Mouse (Mus musculus) neutrophil, adult 83 days (primary cell): ENCODE data around the gene Olfr1282. TPM values are rescaled to one million over a fixed set of nuclear protein-coding genes. Genes with fewer than 3 reads are reported as not detected.

Experiments
- total RNA-seq, 2 experiments: library from RNA; stranded (reverse); gene quantifications; one replicate each; pipeline ENCODE4 v1.2.4; 2023

The Olfr1282 gene
- total RNA-seq = not detected

GRCm38 (mm10) chr2:111335976-111336375 lies at the start of gene Olfr1282:
Olfr1282 (minus strand) TSS chr2:111336076.

GRCm38 (mm10) chr2:111375222-111375621 lies 39.3 kb upstream of the Olfr1282 start, which contains the start of gene Olfr1284:
Olfr1284 (plus strand) TSS chr2:111375522.

GRCm38 (mm10) chr2:111366490-111366889 lies 30.6 kb upstream of the Olfr1282 start, which contains the start of gene Olfr1283:
Olfr1283 (plus strand) TSS chr2:111366790.

GRCm38 (mm10) chr2:111326220-111326619 lies 9.7 kb downstream of the Olfr1282 start, which contains the start of gene Olfr1281:
Olfr1281 (plus strand) TSS chr2:111326520.

GRCm38 (mm10) chr2:111313717-111314116 lies 22.2 kb downstream of the Olfr1282 start, which contains the start of gene Olfr1280:
Olfr1280 (plus strand) TSS chr2:111314017.

GRCm38 (mm10) chr2:111300374-111300773 lies 35.5 kb downstream of the Olfr1282 start, which contains the start of gene Olfr1279:
Olfr1279 (plus strand) TSS chr2:111300635.

GRCm38 (mm10) chr2:111289836-111290235 lies 46.0 kb downstream of the Olfr1282 start, which contains the start of gene Olfr1278:
Olfr1278 (plus strand) TSS chr2:111290136.

Other genes starting within 250 kb of the Olfr1282 start
- gene Gm13941, start 230.1 kb downstream of the Olfr1282 start, total RNA-seq = not detected
- not detected for gene Gm15130, start 183.1 kb downstream of the Olfr1282 start, total RNA-seq
- not detected for gene 4930430A15Rik, start 106.5 kb downstream of the Olfr1282 start, total RNA-seq
- gene Olfr1275, start 100.8 kb downstream of the Olfr1282 start, total RNA-seq = not detected
- not detected for gene Olfr1276, start 81.6 kb downstream of the Olfr1282 start, total RNA-seq
- gene Olfr1277, start 62.0 kb downstream of the Olfr1282 start, total RNA-seq = not detected
- gene Olfr1278, start 45.9 kb downstream of the Olfr1282 start, total RNA-seq = not detected
- gene Olfr1279, start 35.4 kb downstream of the Olfr1282 start, total RNA-seq = not detected
- gene Olfr1280, start 22.1 kb downstream of the Olfr1282 start, total RNA-seq = not detected
- gene Olfr1281, start 9.6 kb downstream of the Olfr1282 start, total RNA-seq = not detected
- not detected for gene Olfr1283, start 30.7 kb upstream of the Olfr1282 start, total RNA-seq
- not detected for gene Olfr1284, start 39.4 kb upstream of the Olfr1282 start, total RNA-seq
- not detected for gene Olfr1286, start 87.0 kb upstream of the Olfr1282 start, total RNA-seq
- gene Olfr1287, start 113.1 kb upstream of the Olfr1282 start, total RNA-seq = not detected
- not detected for gene Olfr1288, start 138.0 kb upstream of the Olfr1282 start, total RNA-seq
- not detected for gene Olfr1289, start 144.7 kb upstream of the Olfr1282 start, total RNA-seq
- gene Olfr1290, start 157.8 kb upstream of the Olfr1282 start, total RNA-seq = not detected
- not detected for gene Olfr1291-ps1, start 161.1 kb upstream of the Olfr1282 start, total RNA-seq
- gene Olfr1293-ps, start 189.1 kb upstream of the Olfr1282 start, total RNA-seq = not detected
- not detected for gene Olfr1294, start 204.2 kb upstream of the Olfr1282 start, total RNA-seq
- gene Olfr1295, start 233.6 kb upstream of the Olfr1282 start, total RNA-seq = not detected